Mouse (Mus musculus): Measurements from ENCODE around the gene Ift22.
"Not testable (repeated sequence)": the region's sequence is repeated elsewhere in the genome, so short reads cannot be mapped to it uniquely, and the experiment has no call there.

Ift22 gene

GRCm38 (mm10) chr5:136907587-136907986, 363 bp upstream of the Ift22 start:
- DNase-seq, result no peak

GRCm38 (mm10) chr5:136914183-136914582, 6.2 kb downstream of the Ift22 start:
- DNase-seq, result no peak

- no peak for DNase-seq
Observed at GRCm38 (mm10) chr5:136917613-136918242, 9.8 kb downstream of the Ift22 start.

GRCm38 (mm10) chr5:136918655-136919472, 10.9 kb downstream of the Ift22 start:
- DNase-seq, result peak; percentile 77 to 87

- no peak for DNase-seq
Observed at GRCm38 (mm10) chr5:136919546-136920301, 11.8 kb downstream of the Ift22 start.

GRCm38 (mm10) chr5:136922830-136923229, 14.9 kb downstream of the Ift22 start:
- no peak for DNase-seq

- peak; percentile 23 to 34 for DNase-seq
Observed at GRCm38 (mm10) chr5:136923751-136924478, 16.0 kb downstream of the Ift22 start.

GRCm38 (mm10) chr5:136929073-136929472, 21.1 kb downstream of the Ift22 start:
- peak; percentile 86 to 92 for DNase-seq

GRCm38 (mm10) chr5:136931896-136932295, 23.9 kb downstream of the Ift22 start:
- no peak for DNase-seq

GRCm38 (mm10) chr5:136932956-136933355, 25.0 kb downstream of the Ift22 start:
- DNase-seq, result no peak

- no peak for DNase-seq
Observed at GRCm38 (mm10) chr5:136933930-136934329, 26.0 kb downstream of the Ift22 start.

GRCm38 (mm10) chr5:136935905-136936695, 28.1 kb downstream of the Ift22 start:
- peak; percentile 29 to 69 for DNase-seq

GRCm38 (mm10) chr5:136936750-136937149, 28.8 kb downstream of the Ift22 start:
- DNase-seq, result no peak

GRCm38 (mm10) chr5:136937621-136938020, 29.7 kb downstream of the Ift22 start:
- peak; percentile 78 to 82 for DNase-seq

GRCm38 (mm10) chr5:136939284-136939683, 31.3 kb downstream of the Ift22 start:
- DNase-seq, result peak; percentile 27 to 68

GRCm38 (mm10) chr5:136940029-136940428, 32.1 kb downstream of the Ift22 start:
- DNase-seq, result not testable (repeated sequence)

- DNase-seq, result no peak
Observed at GRCm38 (mm10) chr5:136940845-136941560, 33.1 kb downstream of the Ift22 start.

- no peak for DNase-seq
Observed at GRCm38 (mm10) chr5:136942781-136943180, 34.8 kb downstream of the Ift22 start.

- no peak for DNase-seq
Observed at GRCm38 (mm10) chr5:136943382-136943781, 35.4 kb downstream of the Ift22 start.

GRCm38 (mm10) chr5:136945084-136945483, 37.1 kb downstream of the Ift22 start:
- DNase-seq, result no peak

GRCm38 (mm10) chr5:136947874-136948273, 39.9 kb downstream of the Ift22 start:
- DNase-seq, result no peak
